Mouse (Mus musculus) liver, embryonic 14.5 days (tissue): ENCODE results near the gene Alox8.

Source experiments
- CTCF ChIP-seq: IDR thresholded peaks from 2 replicates; pipeline ENCODE4 v1.5.1; 2016; ENCODE audit warnings: antibody characterized with exemption, low read depth, control low read depth
- EP300 ChIP-seq: IDR thresholded peaks from 2 replicates; pipeline ENCODE4 v1.6.1; 2016; ENCODE audit warnings: antibody characterized with exemption, low read depth

DNA sequence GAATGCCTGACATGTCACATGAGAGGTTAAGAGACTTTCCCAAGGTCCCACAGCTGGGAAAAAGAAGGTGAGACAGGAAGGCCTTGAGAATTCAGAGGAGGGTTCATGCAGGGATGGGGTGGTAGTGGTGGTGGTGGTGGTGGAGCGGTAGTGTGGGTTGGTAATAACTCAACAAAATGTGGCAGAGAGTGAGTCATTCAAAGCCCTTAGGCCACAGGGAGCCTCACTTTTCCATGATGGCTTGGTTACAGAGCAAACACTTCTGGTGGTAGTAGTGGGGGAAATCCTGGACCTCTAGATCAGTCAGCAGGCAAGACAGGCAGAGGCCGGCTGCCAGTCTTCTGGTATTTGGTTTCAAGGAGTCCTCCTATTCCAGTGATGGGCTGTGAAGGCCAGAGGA lies 25.0 kb downstream of the Alox8 start:
- TF ChIP-seq CTCF (no peak), EP300 (no peak)
